Mouse (Mus musculus) left cerebral cortex, adult 9 months (tissue): ENCODE data around the gene Srpr.
A peak's percentile ranks its signal among the peaks of the same experiment; 100 is the strongest.

Experiments
- DNase-seq, 2 experiments: peaks; one replicate each; pipeline ENCODE4 v3.0.0; 2022; ENCODE audit warnings: low spot score in 2 of 2

Srpr gene

DNA sequence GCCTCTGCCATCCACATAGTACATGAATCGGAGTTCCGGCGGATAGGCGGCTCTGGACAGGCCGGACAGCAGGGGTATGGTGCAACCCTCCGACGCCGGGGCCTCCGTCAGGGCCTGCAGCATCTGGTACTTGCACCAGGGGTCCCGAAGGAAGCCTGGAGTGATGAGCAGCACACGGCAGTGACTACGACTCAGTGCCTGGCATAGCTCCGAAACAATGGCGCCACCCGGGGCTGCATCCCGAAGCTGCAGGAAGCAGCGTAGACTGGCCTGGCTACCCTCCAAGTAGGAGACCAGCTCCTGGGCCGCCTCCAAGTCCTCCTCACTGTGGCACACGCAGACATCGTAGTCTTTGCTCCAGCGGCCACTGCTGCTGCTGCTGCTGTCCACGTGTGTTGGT, 11.3 kb upstream of the Srpr start:
- peak in 1 of 2 experiments; percentile 51 for DNase-seq

- no peak for DNase-seq
Observed at GRCm38 (mm10) chr9:35192983-35193542, 6.9 kb upstream of the Srpr start.

- DNase-seq, result no peak
Observed at GRCm38 (mm10) chr9:35194048-35194447, 5.9 kb upstream of the Srpr start.

- DNase-seq, result no peak
Observed at GRCm38 (mm10) chr9:35197625-35198024, 2.4 kb upstream of the Srpr start.

DNA sequence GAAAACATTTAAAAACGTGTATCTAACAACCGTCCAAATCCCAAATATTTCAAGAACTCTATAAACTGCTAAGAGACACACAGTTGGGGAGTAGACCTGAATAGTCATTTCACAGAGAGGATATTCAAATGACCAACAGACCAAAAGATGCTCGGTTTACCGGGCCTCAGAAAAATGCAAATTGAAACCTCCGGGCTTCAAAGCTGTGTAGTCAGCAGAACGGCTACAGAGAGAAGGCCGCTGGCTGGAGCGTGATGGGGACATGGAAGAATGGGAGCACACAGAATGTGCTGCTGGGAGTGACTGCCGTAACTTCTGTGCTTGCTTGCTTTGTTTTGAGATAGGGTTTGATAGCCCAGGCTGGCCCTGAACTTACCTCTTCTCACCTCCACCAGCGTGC, 1.6 kb upstream of the Srpr start:
- no peak for DNase-seq

- DNase-seq, result no peak
Observed at GRCm38 (mm10) chr9:35198945-35199771, 817 bp upstream of the Srpr start.

DNA sequence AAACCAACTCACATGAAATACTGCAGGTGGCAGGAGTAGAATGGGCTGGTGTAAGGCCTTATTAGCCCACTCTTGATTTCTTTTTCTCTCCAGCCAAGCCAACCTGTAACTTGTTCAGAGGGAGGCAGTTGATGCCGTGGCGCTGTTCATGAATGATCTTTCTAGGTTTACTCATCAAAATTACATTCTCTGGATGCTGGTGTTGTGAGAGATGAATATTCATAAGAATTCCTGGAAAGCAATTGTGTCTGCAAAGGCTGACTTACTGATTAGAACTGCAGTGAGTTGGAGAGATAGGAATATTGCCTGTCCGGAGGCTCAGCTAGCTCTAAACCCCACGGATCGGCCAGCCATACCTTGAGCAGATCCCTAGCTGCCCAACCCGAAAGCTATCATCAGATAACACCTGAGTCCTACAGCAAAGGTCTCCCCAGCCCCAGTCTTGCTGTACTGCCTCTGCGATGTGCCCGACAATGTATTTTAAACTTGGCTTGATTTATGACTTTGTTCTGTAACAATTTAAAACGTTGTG, 620 bp downstream of the Srpr start:
- DNase-seq, result no peak

- no peak for DNase-seq
Observed at GRCm38 (mm10) chr9:35203536-35203935, 3.6 kb downstream of the Srpr start.

DNA sequence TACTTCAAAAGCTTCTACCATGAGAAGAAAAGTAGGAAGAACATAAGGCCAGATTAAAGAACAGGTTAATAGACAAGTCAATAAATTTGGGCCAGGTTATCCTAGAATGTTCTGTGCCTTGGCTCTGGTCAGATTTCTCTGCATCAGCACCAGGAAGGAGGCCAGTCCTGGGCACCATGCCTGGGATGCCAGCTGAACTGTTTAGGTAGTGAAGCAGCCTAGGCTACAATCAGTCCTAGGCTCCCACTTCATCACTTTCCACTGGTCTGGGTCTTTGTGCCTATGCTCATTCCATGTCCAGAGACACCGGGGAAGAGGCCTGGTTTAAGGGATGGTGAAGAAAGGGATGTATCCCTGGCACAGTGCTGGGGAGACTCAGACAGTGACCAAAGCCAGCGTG, 4.4 kb downstream of the Srpr start:
- no peak for DNase-seq

GRCm38 (mm10) chr9:35210542-35211474, 10.8 kb downstream of the Srpr start, which contains the start of gene Foxred1:
Gene Foxred1 (minus strand): TSS chr9:35211055.
- peak; percentile 98 to 99 for DNase-seq

DNA sequence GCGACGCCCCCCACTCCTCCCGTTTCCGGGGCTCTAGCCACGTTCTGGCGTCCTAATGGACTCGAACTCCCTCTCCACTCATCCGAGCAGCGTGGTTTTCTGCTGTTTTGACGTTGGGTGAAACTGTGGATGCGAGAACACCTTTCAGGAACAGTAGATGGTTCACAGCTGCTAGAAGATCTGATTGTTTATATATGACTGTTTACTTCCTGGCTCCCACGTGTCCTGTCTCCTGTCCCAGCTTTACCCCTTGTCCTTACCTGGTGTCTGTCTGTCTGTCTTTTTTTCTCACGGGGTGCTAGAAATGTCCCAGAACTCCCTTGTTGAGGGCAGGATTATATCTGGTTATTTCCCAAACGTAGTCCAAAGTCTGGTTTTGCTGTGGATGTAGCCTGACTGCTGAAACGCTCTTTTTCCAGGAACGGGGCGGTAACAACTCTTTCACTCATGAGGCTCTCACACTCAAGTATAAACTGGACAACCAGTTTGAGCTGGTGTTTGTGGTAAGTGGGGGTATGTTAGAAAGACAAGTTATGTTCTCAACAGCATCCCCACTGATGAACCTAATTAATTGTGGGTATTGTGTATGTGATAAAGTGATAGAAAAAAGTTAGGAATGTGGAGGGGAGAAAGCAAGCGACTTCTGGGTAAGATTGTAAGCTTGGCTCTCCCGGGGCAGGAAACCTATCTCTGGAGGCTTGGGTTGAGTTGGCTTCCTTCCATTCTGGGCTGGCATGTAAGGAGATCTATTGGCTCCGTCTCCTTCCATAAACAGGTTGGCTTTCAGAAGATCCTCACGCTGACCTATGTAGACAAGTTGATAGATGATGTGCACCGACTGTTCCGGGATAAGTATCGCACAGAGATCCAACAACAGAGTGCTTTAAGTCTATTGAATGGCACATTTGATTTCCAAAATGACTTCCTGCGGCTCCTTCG, 11.9 kb downstream of the Srpr start:
- no peak for DNase-seq

DNA sequence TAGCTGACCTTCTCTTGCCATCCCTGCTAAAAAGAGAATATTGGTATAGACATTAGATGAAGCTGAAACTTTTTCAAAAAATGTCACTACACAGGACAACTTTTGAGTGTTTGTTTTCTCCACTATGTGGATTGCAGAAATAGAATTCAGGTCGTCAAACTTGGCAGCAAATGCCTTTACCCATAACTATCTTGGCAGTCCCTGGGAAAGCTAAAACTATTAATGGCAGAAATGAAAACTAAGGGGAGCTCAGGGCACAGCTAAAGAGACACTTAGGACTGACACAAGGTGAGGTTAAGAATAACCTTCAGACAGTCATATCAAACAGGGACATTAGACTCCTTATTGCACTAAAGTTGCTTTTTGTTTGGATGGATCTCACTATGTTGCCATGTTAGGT, 18.0 kb downstream of the Srpr start:
- no peak for DNase-seq

DNA sequence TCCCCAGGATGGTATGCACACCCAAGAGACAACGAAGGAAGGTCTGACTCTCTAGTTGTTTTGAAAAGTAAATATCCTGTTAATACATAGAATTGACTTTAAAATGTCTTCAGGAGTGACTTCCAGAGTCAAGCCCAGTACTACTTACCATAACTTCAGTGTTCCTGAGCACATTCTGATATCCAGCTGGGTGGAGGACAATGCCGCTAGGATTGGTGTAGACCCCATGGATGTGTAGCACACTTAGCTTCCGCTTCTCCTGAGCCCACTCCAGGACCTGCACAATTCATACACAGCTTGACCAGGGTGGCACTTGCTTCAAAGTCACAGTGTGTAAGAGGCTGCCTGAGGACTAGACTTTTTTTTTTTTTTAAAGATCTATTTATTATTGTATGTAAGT, 23.5 kb downstream of the Srpr start:
- DNase-seq, result no peak

DNA sequence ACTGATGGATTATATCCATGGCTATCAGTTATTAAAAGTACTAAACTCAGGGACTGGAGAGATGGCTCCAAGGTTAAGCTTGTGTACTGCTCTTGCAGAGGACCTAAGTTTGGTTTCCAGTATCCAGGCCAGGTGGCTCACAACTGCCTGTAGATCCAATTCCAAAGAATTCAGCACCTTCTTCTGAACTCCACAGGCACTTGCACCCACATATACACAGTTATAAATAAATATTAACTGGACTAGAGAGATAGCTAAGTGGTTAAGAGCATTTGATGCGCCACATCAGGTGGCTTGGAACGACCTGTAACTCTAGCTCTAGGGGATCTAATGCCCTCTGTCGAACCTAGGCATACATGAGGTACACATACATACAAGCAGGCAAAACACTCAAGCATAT, 28.7 kb downstream of the Srpr start:
- no peak for DNase-seq

- DNase-seq, result no peak
Observed at GRCm38 (mm10) chr9:35235996-35236395, 36.0 kb downstream of the Srpr start.

- DNase-seq, result no peak
Observed at GRCm38 (mm10) chr9:35238371-35238770, 38.4 kb downstream of the Srpr start.

GRCm38 (mm10) chr9:35238915-35239571, 39.1 kb downstream of the Srpr start:
- no peak for DNase-seq

DNA sequence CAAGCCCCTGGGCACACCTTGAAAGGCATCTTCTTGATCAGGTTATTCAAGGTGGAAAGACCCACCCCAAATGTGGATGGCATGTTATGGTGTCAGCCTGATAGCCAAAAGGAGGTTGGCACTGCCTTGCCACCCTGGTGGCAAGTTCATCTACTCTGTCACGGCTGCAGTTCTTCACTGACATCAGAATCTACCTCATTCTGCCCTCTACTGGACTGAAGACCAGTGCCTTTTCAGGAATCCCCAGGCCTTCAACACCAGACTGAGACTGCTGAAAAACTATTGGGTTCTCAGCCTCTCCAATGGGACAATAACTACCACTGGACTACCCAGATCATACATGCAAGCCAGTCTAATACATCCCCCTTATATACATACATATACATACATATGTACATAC, 39.8 kb downstream of the Srpr start:
- DNase-seq, result no peak

DNA sequence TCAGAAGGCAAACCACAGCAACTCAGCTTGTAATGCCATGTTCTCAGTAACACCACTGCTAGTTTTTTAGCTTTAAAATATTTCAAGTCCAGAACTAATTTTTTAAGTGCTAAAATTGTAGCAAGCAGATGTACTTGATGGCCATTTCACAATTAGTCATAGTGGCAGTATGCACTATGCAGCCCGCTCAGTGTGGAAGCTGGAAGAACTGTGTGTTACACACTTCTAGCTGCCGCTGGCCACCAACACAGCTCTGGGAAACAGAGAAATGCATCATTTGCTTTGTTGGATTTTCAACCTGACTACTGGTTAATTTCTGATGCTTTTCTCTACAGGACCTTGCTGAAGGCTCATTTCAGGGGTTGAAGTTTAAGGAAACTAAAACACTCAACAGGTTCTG, 47.4 kb downstream of the Srpr start:
- no peak for DNase-seq

DNA sequence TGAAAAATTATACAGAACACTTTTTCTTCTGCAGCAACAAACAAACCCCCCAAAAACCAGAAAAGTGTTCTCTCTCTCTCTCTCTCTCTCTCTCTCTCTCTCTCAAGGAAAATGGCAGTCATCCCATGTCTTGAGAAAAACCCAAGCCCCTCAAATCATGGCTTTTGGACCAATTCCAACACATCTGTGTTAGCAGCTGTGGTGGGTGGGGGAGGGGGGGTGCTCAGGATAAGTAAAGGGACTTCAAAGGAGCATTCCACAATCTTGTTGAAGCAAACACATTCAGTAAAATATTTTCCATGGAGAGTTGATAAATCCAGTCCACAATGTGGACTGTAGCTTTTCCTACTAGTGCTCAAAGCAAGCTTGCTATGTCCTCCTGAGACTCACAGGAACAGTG, 49.5 kb downstream of the Srpr start:
- no peak for DNase-seq

GRCm38 (mm10) chr9:35257365-35257764, 57.4 kb downstream of the Srpr start:
- no peak for DNase-seq
